Mouse (Mus musculus) erythroblast, embryonic 14.5 days (primary cell): ENCODE data around the gene Naa15. TPM values are rescaled to one million over a fixed set of nuclear protein-coding genes. Genes with fewer than 3 reads are reported as not detected.
A peak's percentile ranks its signal among the peaks of the same experiment; 100 is the strongest.

Experiments
- H3K27me3 ChIP-seq: 2 replicates; pipeline ENCODE4 v1.6.1; 2012; ENCODE audit warnings: inconsistent platforms; ENCODE audit not compliant: control insufficient read depth
- H3K36me3 ChIP-seq: 2 replicates; pipeline ENCODE4 v1.6.1; 2012; ENCODE audit warnings: mild to moderate bottlenecking, inconsistent platforms; ENCODE audit not compliant: control insufficient read depth
- H3K4me1 ChIP-seq: 2 replicates; pipeline ENCODE4 v1.6.1; 2012; ENCODE audit warnings: inconsistent platforms; ENCODE audit not compliant: control insufficient read depth
- H3K4me3 ChIP-seq: replicated peaks from 2 replicates; pipeline ENCODE3; 2012; ENCODE audit warnings: moderate library complexity, mild to moderate bottlenecking, inconsistent platforms
- H3K9me3 ChIP-seq: 2 replicates; pipeline ENCODE4 v1.6.1; 2012; ENCODE audit warnings: low read length, inconsistent platforms, mixed read lengths; ENCODE audit not compliant: control insufficient read depth
- GATA1 ChIP-seq: IDR thresholded peaks from 2 replicates; pipeline ENCODE4 v1.6.1; 2012; ENCODE audit warnings: low read length, inconsistent platforms, mixed read lengths
- TAL1 ChIP-seq: IDR thresholded peaks from 3 replicates; pipeline ENCODE4 v1.6.1; 2012; ENCODE audit warnings: low read length, inconsistent platforms, mixed read lengths
- polyA plus RNA-seq: library from polyadenylated mRNA; stranded (reverse); fragments of >175 nt; gene quantifications from 2 replicates; pipeline ENCODE4 v1.2.3, GENCODE M21; 2012

Gene Naa15
- polyA plus RNA-seq, 1 experiment: 1.2 TPM

GRCm38 (mm10) chr3:51377878-51378664 is 36.9 kb upstream of the Naa15 start:
- Histone ChIP-seq H3K4me3 (peak overlapping the region; percentile 63), H3K36me3 (no peaks in the 10 kb centered on the region)
- no peak for TF ChIP-seq TAL1
- no peak for TF ChIP-seq GATA1

GRCm38 (mm10) chr3:51378665-51378946 is 36.3 kb upstream of the Naa15 start:
- Histone ChIP-seq H3K4me3 (peak overlapping the region; percentile 63), H3K9me3 (peaks cover 2% of the 10 kb centered on the region; the same call in 1 of the 2 replicates), H3K4me1 (peaks cover 43% of the 10 kb centered on the region), H3K36me3 (no peaks in the 10 kb centered on the region), H3K27me3 (no peaks in the 10 kb centered on the region)
- TF ChIP-seq GATA1 (no peak), TAL1 (no peak)

More at GRCm38 (mm10) chr3:51377878-51378664, 36.9 kb upstream of the Naa15 start:
- Histone ChIP-seq H3K27me3 (no peaks in the 10 kb centered on the region), H3K4me1 (peaks cover 46% of the 10 kb centered on the region), H3K9me3 (peaks cover 2% of the 10 kb centered on the region; the same call in 1 of the 2 replicates)

- no peaks in the 10 kb centered on the region for H3K9me3 ChIP-seq
- peaks cover 40% of the 10 kb centered on the region for H3K4me1 ChIP-seq
- H3K4me3 ChIP-seq: no peak overlapping the region
- no peaks in the 10 kb centered on the region for H3K36me3 ChIP-seq
- TF ChIP-seq TAL1: no peak
- no peak for TF ChIP-seq GATA1
- no peaks in the 10 kb centered on the region for H3K27me3 ChIP-seq
Observed at GRCm38 (mm10) chr3:51379786-51380659, 34.9 kb upstream of the Naa15 start.

- Histone ChIP-seq H3K4me3 (no peak overlapping the region), H3K27me3 (no peaks in the 10 kb centered on the region), H3K36me3 (no peaks in the 10 kb centered on the region), H3K9me3 (no peaks in the 10 kb centered on the region), H3K4me1 (peaks cover 38% of the 10 kb centered on the region)
- no peak for TF ChIP-seq TAL1
Observed at GRCm38 (mm10) chr3:51380660-51381014, 34.3 kb upstream of the Naa15 start.

- no peak overlapping the region for H3K4me3 ChIP-seq
- no peaks in the 10 kb centered on the region for H3K9me3 ChIP-seq
- TF ChIP-seq GATA1 (no peak), TAL1 (no peak)
- H3K27me3 ChIP-seq: no peaks in the 10 kb centered on the region
- no peaks in the 10 kb centered on the region for H3K36me3 ChIP-seq
- peaks cover 36% of the 10 kb centered on the region for H3K4me1 ChIP-seq
Observed at GRCm38 (mm10) chr3:51383409-51383808, 31.5 kb upstream of the Naa15 start.

- TF ChIP-seq TAL1 (no peak), GATA1 (no peak)
- Histone ChIP-seq H3K36me3 (no peaks in the 10 kb centered on the region), H3K9me3 (no peaks in the 10 kb centered on the region), H3K4me1 (peaks cover 43% of the 10 kb centered on the region), H3K4me3 (no peak overlapping the region), H3K27me3 (no peaks in the 10 kb centered on the region)
Observed at GRCm38 (mm10) chr3:51386441-51387133, 28.4 kb upstream of the Naa15 start.

GRCm38 (mm10) chr3:51387134-51387451 is 27.9 kb upstream of the Naa15 start:
- H3K4me3 ChIP-seq: no peak overlapping the region
- TF ChIP-seq TAL1: no peak
- peak; percentile 43; the same call in 1 of the 2 replicates for TF ChIP-seq GATA1
- no peaks in the 10 kb centered on the region for H3K9me3 ChIP-seq
- no peaks in the 10 kb centered on the region for H3K27me3 ChIP-seq
- no peaks in the 10 kb centered on the region for H3K36me3 ChIP-seq
- peaks cover 43% of the 10 kb centered on the region for H3K4me1 ChIP-seq

GRCm38 (mm10) chr3:51387868-51388381 is 27.0 kb upstream of the Naa15 start:
- H3K36me3 ChIP-seq: no peaks in the 10 kb centered on the region
- TF ChIP-seq GATA1: no peak
- TF ChIP-seq TAL1: no peak
- H3K9me3 ChIP-seq: no peaks in the 10 kb centered on the region
- H3K27me3 ChIP-seq: no peaks in the 10 kb centered on the region
- peaks cover 43% of the 10 kb centered on the region for H3K4me1 ChIP-seq
- H3K4me3 ChIP-seq: peak overlapping the region; percentile 56

- Histone ChIP-seq H3K4me1 (peaks cover 43% of the 10 kb centered on the region), H3K4me3 (peak overlapping the region; percentile 56), H3K36me3 (no peaks in the 10 kb centered on the region), H3K27me3 (no peaks in the 10 kb centered on the region), H3K9me3 (no peaks in the 10 kb centered on the region)
- TF ChIP-seq TAL1 (peak; percentile 59), GATA1 (peak; percentile 64)
Observed at GRCm38 (mm10) chr3:51388904-51389303, 26.0 kb upstream of the Naa15 start.
